Mouse (Mus musculus) kidney, adult 11 months (tissue): ENCODE results near the gene Mettl7a1.
A peak's percentile ranks its signal among the peaks of the same experiment; 100 is the strongest.
"Not testable (repeated sequence)": the region's sequence is repeated elsewhere in the genome, so short reads cannot be mapped to it uniquely, and the experiment has no call there.

Experiments
- DNase-seq: peaks from one replicate; pipeline ENCODE4 v3.0.0; 2022

Gene Mettl7a1

GRCm38 (mm10) chr15:100301556-100301955, 2.4 kb upstream of the Mettl7a1 start:
- DNase-seq, result peak; percentile 21

GRCm38 (mm10) chr15:100303428-100304018, 417 bp upstream of the Mettl7a1 start:
- DNase-seq, result no peak

- DNase-seq, result no peak
These were observed 2.3 kb downstream of the Mettl7a1 start for GRCm38 (mm10) chr15:100306201-100306600.

- DNase-seq, result peak; percentile 41
These were observed 3.6 kb downstream of the Mettl7a1 start for GRCm38 (mm10) chr15:100307438-100308096.

GRCm38 (mm10) chr15:100312346-100312745, 8.4 kb downstream of the Mettl7a1 start:
- no peak for DNase-seq

GRCm38 (mm10) chr15:100314448-100315145, 10.7 kb downstream of the Mettl7a1 start:
- DNase-seq, result no peak

GRCm38 (mm10) chr15:100318014-100318671, 14.2 kb downstream of the Mettl7a1 start:
- peak; percentile 22 for DNase-seq

GRCm38 (mm10) chr15:100319884-100320283, 15.9 kb downstream of the Mettl7a1 start:
- no peak for DNase-seq

GRCm38 (mm10) chr15:100320295-100320905, 16.5 kb downstream of the Mettl7a1 start:
- no peak for DNase-seq

GRCm38 (mm10) chr15:100321134-100321533, 17.2 kb downstream of the Mettl7a1 start:
- peak; percentile 86 for DNase-seq

- no peak for DNase-seq
These were observed 20.2 kb downstream of the Mettl7a1 start for GRCm38 (mm10) chr15:100324021-100324591.

- no peak for DNase-seq
These were observed 21.3 kb downstream of the Mettl7a1 start for GRCm38 (mm10) chr15:100325235-100325634.

- not testable (repeated sequence) for DNase-seq
These were observed 24.1 kb downstream of the Mettl7a1 start for GRCm38 (mm10) chr15:100328089-100328488.

GRCm38 (mm10) chr15:100329336-100329735, 25.4 kb downstream of the Mettl7a1 start:
- not testable (repeated sequence) for DNase-seq

- no peak for DNase-seq
These were observed 26.8 kb downstream of the Mettl7a1 start for GRCm38 (mm10) chr15:100330739-100331138.

- DNase-seq, result not testable (repeated sequence)
These were observed 28.4 kb downstream of the Mettl7a1 start for GRCm38 (mm10) chr15:100332077-100332961.

GRCm38 (mm10) chr15:100334629-100335028, 30.7 kb downstream of the Mettl7a1 start, which contains the start of gene Mettl7a3:
Gene Mettl7a3, plus strand, starts transcription at chr15:100334929.
- DNase-seq, result no peak

GRCm38 (mm10) chr15:100337328-100337727, 33.4 kb downstream of the Mettl7a1 start:
- DNase-seq, result not testable (repeated sequence)

- peak; percentile 77 for DNase-seq
These were observed 33.9 kb downstream of the Mettl7a1 start for GRCm38 (mm10) chr15:100337847-100338246.

GRCm38 (mm10) chr15:100341314-100341980, 37.5 kb downstream of the Mettl7a1 start:
- DNase-seq, result peak; percentile 46

GRCm38 (mm10) chr15:100345484-100345883, 41.5 kb downstream of the Mettl7a1 start:
- DNase-seq, result peak; percentile 55
